Mouse (Mus musculus) neural tube, embryonic 15.5 days (tissue): ENCODE measurements at regions not wholly inside any gene's neighbourhood (a gene's known extent, or its start where the extent isn't known, plus 50 kb on each side); places are given as distances from the start of the nearest gene placed in this dataset.

ENCODE experiments used
- ATAC-seq: fragments of 200-750 bp; cut with Nextera tagmentation; 2 replicates; pipeline ENCODE4 v1.8.0; 2017; ENCODE audit warnings: mild to moderate bottlenecking, moderate TSS enrichment, moderate library complexity; ENCODE audit not compliant: low FRiP score
- H3K27ac ChIP-seq: fragments of 300-500 bp; sonication (generic); replicated peaks from 2 replicates; pipeline ENCODE4 v1.5.1; 2015; ENCODE audit warnings: mild to moderate bottlenecking, inconsistent platforms
- H3K27me3 ChIP-seq: fragments of 300-500 bp; sonication (generic); replicated peaks from 2 replicates; pipeline ENCODE4 v1.6.1; 2015; ENCODE audit warnings: inconsistent platforms
- H3K36me3 ChIP-seq: fragments of 300-500 bp; sonication (generic); 2 replicates; pipeline ENCODE4 v1.6.1; 2015; ENCODE audit warnings: inconsistent platforms
- H3K4me1 ChIP-seq: fragments of 300-500 bp; sonication (generic); 2 replicates; pipeline ENCODE4 v1.6.1; 2015; ENCODE audit warnings: inconsistent platforms
- H3K4me2 ChIP-seq: fragments of 300-500 bp; sonication (generic); 2 replicates; pipeline ENCODE4 v1.6.1; 2015; ENCODE audit warnings: inconsistent platforms, mild to moderate bottlenecking, moderate library complexity
- H3K4me3 ChIP-seq: fragments of 300-500 bp; sonication (generic); replicated peaks from 2 replicates; pipeline ENCODE4 v1.5.1; 2015; ENCODE audit warnings: mild to moderate bottlenecking, inconsistent platforms
- H3K9ac ChIP-seq: fragments of 300-500 bp; sonication (generic); replicated peaks from 2 replicates; pipeline ENCODE4 v1.6.1; 2015; ENCODE audit warnings: mild to moderate bottlenecking, inconsistent platforms
- H3K9me3 ChIP-seq: fragments of 300-500 bp; sonication (generic); replicated peaks from 2 replicates; pipeline ENCODE4 v1.6.1; 2016; ENCODE audit warnings: inconsistent platforms
- WGBS: fragments of 180-500 bp; shearing (Covaris S2); methylation state at CpG from one replicate; pipeline ENCODE4 v1.1.7; 2015; ENCODE audit warnings: mixed read lengths; 5-methylcytosine and 5-hydroxymethylcytosine counted together

DNA sequence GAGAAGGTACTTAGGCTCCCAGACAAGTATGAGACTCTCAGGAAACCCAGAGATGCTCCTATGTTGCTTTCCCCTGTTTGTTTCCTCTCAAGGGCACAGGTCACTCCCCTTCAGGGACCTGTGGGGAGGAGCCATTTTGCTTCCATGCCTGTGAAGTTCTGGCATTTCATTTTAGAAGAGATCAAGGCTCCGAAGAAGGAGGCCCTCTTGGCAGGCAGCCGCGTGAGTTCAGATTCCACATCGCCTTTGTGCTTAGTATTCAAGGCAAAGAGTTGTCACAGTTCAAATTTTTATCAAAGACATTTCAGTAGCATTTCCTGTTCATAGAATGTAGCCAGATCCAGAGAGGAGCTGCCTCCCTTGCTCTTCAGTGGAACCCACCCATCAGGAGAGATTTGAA, 189.8 kb upstream of the Pik3r1 start:
- ATAC-seq = no peak
- peaks cover 8% of the 10 kb centered on the region; the same call in 1 of the 2 replicates for H3K4me1 ChIP-seq
- H3K27ac ChIP-seq = no peak overlapping the region
- H3K9me3 ChIP-seq = no peaks in the 10 kb centered on the region
- H3K4me3 ChIP-seq = no peak overlapping the region
- H3K27me3 ChIP-seq = no peaks in the 10 kb centered on the region
- H3K4me2 ChIP-seq = no peak overlapping the region
- no peak overlapping the region for H3K9ac ChIP-seq
- no peaks in the 10 kb centered on the region for H3K36me3 ChIP-seq
- WGBS = 85% methylated on average over 4 of the region's 4 CpGs

GRCm38 (mm10) chr13:101965537-101965936, 197.5 kb upstream of the Pik3r1 start:
- no peak overlapping the region for H3K4me3 ChIP-seq
- H3K4me1 ChIP-seq = no peaks in the 10 kb centered on the region
- ATAC-seq = no peak
- H3K9me3 ChIP-seq = no peaks in the 10 kb centered on the region
- H3K36me3 ChIP-seq = no peaks in the 10 kb centered on the region
- 80% methylated on average over 7 of the region's 7 CpGs for WGBS
- no peak overlapping the region for H3K4me2 ChIP-seq
- H3K9ac ChIP-seq = no peak overlapping the region
- H3K27ac ChIP-seq = no peak overlapping the region
- H3K27me3 ChIP-seq = no peaks in the 10 kb centered on the region

DNA sequence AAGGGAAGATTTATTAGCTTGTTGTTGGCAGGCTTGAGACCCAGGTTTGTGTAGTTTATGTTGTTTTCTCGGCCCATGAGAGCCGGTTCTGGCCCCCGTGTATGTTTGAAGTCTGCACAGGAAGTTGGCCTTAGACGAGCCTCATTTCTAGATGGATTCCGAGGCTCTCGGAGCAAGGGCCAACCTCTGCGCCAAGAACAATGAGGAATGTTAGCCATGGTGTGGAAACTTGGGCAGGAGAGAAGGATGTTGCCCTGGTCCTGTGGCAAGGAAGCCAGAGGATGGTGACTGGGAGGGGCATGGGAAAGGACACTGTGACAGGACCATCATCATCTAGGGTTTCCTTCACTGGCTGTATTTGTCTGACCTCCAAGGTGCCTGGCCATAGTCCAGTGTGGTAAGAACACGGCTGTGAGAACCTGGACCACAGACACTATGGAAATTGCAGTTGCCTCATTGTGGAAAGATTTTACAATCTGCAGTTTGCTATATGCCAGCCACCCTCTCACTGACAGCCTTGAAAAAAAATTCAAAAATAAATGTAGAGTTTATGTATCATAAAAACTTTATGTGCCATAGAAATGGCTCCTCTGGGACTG, 198.9 kb upstream of the Pik3r1 start:
- ATAC-seq = no peak

GRCm38 (mm10) chr13:101967466-101967865, 199.4 kb upstream of the Pik3r1 start:
- 55% methylated on average over 4 of the region's 4 CpGs for WGBS
- no peaks in the 10 kb centered on the region for H3K4me1 ChIP-seq
- H3K27me3 ChIP-seq = no peaks in the 10 kb centered on the region
- H3K36me3 ChIP-seq = no peaks in the 10 kb centered on the region
- H3K9ac ChIP-seq = no peak overlapping the region
- no peak overlapping the region for H3K27ac ChIP-seq
- no peak overlapping the region for H3K4me2 ChIP-seq
- H3K9me3 ChIP-seq = no peaks in the 10 kb centered on the region
- no peak for ATAC-seq
- no peak overlapping the region for H3K4me3 ChIP-seq

More for the DNA sequence above, 198.9 kb upstream of the Pik3r1 start:
- Histone ChIP-seq H3K27ac (no peak overlapping the region), H3K4me2 (no peak overlapping the region), H3K36me3 (no peaks in the 10 kb centered on the region), H3K27me3 (no peaks in the 10 kb centered on the region), H3K4me3 (no peak overlapping the region), H3K9me3 (no peaks in the 10 kb centered on the region), H3K4me1 (no peaks in the 10 kb centered on the region), H3K9ac (no peak overlapping the region)
- WGBS = 78% methylated on average over 8 of the region's 8 CpGs

DNA sequence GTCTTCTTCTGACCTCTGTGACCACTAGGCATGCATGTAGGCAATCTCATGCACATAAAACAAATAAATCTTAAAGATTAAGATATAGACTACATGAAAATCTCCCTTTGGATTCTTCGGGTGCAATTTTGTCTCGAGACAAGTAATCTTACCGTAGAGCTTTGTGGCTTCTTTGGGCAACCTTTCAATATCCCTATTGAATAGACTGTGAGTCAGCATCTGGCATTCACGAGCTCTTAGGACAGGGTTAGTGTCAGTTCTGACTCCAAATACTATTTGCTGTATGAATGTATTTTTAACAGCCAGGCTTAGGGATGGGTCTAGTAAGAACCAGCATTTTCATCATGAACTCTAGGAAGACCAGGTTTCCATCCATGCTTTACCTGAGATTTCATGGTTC, 208.7 kb upstream of the Pik3r1 start:
- 94% methylated on average over 4 of the region's 4 CpGs for WGBS
- H3K27me3 ChIP-seq = no peaks in the 10 kb centered on the region
- no peak overlapping the region for H3K9ac ChIP-seq
- ATAC-seq = no peak
- H3K4me2 ChIP-seq = no peak overlapping the region
- H3K27ac ChIP-seq = no peak overlapping the region
- no peak overlapping the region for H3K4me3 ChIP-seq
- H3K4me1 ChIP-seq = no peaks in the 10 kb centered on the region
- no peaks in the 10 kb centered on the region for H3K9me3 ChIP-seq
- H3K36me3 ChIP-seq = no peaks in the 10 kb centered on the region

- Histone ChIP-seq H3K4me2 (no peak overlapping the region), H3K4me3 (no peak overlapping the region), H3K4me1 (no peaks in the 10 kb centered on the region), H3K27me3 (no peaks in the 10 kb centered on the region), H3K9ac (no peak overlapping the region), H3K9me3 (no peaks in the 10 kb centered on the region), H3K36me3 (no peaks in the 10 kb centered on the region), H3K27ac (no peak overlapping the region)
- WGBS = 65% methylated on average over 4 of the region's 4 CpGs
- ATAC-seq = no peak
Measured at GRCm38 (mm10) chr13:101980171-101980835, 212.3 kb upstream of the Pik3r1 start.

DNA sequence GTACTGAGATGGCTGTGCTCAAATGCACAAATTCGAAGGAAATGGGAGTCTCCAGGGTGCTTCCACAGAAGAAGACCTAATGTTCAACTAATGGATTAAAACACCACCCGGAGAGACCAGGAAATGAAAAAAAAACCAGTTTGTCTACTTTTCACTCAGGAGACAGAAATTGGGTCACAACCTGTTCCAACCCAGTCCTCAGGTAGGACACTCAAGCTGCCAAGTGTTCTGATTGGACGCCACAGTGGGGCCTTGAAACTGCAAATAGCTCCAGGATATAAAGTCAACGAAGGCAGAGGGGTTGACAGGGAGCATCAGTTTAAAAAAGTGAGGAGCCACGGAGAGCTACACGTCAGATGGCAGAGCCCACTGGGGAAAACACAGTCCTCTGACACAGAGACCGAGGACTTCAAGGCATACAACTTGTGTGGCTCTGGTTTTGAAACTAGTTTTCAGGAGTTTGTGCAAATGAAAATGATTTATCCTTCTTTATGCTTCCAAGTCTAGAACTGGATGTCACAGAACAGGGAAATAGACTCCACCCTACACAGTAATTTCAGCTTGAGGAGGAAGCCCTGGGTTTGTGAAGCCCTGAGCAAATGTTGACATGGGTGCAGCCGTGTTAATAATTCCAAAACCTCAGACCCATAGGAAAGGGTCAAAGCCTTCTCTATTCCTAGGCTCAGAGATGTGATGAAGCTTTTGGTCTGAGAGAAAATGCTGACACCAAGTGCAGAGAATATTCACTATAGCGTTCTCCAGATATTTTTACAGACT, 220.8 kb upstream of the Pik3r1 start:
- H3K27me3 ChIP-seq = no peaks in the 10 kb centered on the region
- no peaks in the 10 kb centered on the region for H3K4me1 ChIP-seq
- H3K9me3 ChIP-seq = no peaks in the 10 kb centered on the region
- no peak overlapping the region for H3K9ac ChIP-seq
- ATAC-seq = no peak
- H3K27ac ChIP-seq = no peak overlapping the region
- H3K4me2 ChIP-seq = no peak overlapping the region
- H3K4me3 ChIP-seq = no peak overlapping the region
- no peaks in the 10 kb centered on the region for H3K36me3 ChIP-seq
- 86% methylated on average over 9 of the region's 9 CpGs for WGBS

DNA sequence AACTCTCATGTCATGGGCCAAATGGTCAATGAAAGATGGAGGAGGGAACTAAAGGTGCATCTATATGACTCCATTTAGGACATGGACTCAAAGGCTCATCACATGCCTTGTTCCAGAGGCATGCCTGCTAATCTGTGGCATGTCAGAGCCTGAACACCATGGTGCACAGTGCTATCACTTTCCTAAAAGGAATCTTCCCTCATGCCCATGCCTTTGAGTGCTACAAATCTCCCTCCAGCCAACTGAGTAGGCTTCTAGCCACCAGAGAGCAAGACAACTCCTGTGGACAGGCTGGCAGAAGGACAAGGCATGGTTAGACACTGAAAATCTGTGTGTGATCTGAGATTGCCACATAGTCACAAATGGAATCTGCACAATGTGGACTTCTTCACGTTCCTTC, 223.7 kb upstream of the Pik3r1 start:
- H3K9me3 ChIP-seq = no peaks in the 10 kb centered on the region
- no peak overlapping the region for H3K27ac ChIP-seq
- no peak overlapping the region for H3K9ac ChIP-seq
- ATAC-seq = no peak
- no peak overlapping the region for H3K4me2 ChIP-seq
- H3K36me3 ChIP-seq = no peaks in the 10 kb centered on the region
- 85% methylated on average over 1 of the region's 1 CpGs for WGBS
- H3K4me3 ChIP-seq = no peak overlapping the region
- H3K27me3 ChIP-seq = no peaks in the 10 kb centered on the region
- no peaks in the 10 kb centered on the region for H3K4me1 ChIP-seq

GRCm38 (mm10) chr13:101994779-101995178, 226.8 kb upstream of the Pik3r1 start:
- no peaks in the 10 kb centered on the region for H3K9me3 ChIP-seq
- no peak overlapping the region for H3K4me3 ChIP-seq
- no peaks in the 10 kb centered on the region for H3K4me1 ChIP-seq
- H3K27me3 ChIP-seq = no peaks in the 10 kb centered on the region
- WGBS = 57% methylated on average over 3 of the region's 3 CpGs
- no peak overlapping the region for H3K4me2 ChIP-seq
- H3K36me3 ChIP-seq = no peaks in the 10 kb centered on the region
- no peak overlapping the region for H3K9ac ChIP-seq
- no peak for ATAC-seq
- no peak overlapping the region for H3K27ac ChIP-seq

GRCm38 (mm10) chr13:101995529-101995928, 227.5 kb upstream of the Pik3r1 start:
- Histone ChIP-seq H3K9ac (no peak overlapping the region), H3K4me1 (no peaks in the 10 kb centered on the region), H3K9me3 (no peaks in the 10 kb centered on the region), H3K27ac (no peak overlapping the region), H3K27me3 (no peaks in the 10 kb centered on the region), H3K36me3 (no peaks in the 10 kb centered on the region), H3K4me3 (no peak overlapping the region), H3K4me2 (no peak overlapping the region)
- no peak for ATAC-seq
- 91% methylated on average over 2 of the region's 2 CpGs for WGBS

- Histone ChIP-seq H3K9ac (no peak overlapping the region), H3K4me2 (no peak overlapping the region), H3K27me3 (no peaks in the 10 kb centered on the region), H3K27ac (no peak overlapping the region), H3K36me3 (no peaks in the 10 kb centered on the region), H3K4me3 (no peak overlapping the region), H3K9me3 (no peaks in the 10 kb centered on the region), H3K4me1 (no peaks in the 10 kb centered on the region)
- no peak for ATAC-seq
- WGBS = 74% methylated on average over 5 of the region's 5 CpGs
Measured at GRCm38 (mm10) chr13:101996144-101996543, 228.1 kb upstream of the Pik3r1 start.

DNA sequence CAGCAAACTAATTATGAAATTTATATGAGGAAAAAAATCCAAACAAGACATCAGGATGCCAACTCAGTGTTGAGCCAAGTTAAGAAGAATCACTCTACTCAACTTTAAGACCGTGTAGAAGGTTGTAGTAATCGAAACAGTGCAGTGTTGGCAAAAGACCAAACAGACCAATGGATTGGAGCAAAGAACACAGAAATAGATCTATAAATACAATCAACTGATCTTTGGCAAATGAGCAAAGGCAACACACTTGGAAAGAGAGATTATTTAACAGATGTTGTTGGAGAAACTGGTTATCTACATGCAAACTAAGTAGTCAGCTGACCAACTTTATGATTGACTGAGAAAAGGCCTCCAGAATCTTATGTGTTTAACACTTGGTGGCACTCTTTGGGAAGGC, 229.4 kb upstream of the Pik3r1 start:
- no peaks in the 10 kb centered on the region for H3K36me3 ChIP-seq
- H3K9me3 ChIP-seq = no peaks in the 10 kb centered on the region
- H3K27me3 ChIP-seq = no peaks in the 10 kb centered on the region
- H3K9ac ChIP-seq = no peak overlapping the region
- ATAC-seq = no peak
- no peak overlapping the region for H3K4me3 ChIP-seq
- H3K4me1 ChIP-seq = no peaks in the 10 kb centered on the region
- no peak overlapping the region for H3K27ac ChIP-seq
- H3K4me2 ChIP-seq = no peak overlapping the region
- 94% methylated on average over 2 of the region's 2 CpGs for WGBS
